ENCODE assay signal across 29 mouse cellular contexts in the genomic region with DNA sequence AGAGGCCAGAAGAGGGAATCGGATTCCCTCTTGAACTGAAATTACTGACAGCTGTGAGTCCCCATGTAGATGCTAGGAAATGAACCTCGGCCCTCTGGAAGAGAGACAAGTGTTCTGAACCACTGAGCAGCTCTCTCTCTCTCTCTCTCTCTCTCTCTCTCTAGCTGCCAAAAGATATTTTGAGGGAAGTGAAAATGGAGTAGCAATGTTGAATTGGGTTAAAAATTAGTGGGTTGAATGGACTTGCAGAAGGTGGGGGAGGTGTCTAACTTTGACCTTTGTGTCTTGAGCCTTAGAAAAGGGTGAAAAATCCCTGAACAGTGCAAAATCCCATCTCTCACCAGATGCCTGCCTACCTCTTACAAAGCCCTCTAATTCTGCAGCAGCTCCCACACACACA. TPM values are rescaled to one million over a fixed set of nuclear protein-coding genes. Genes with fewer than 3 reads are reported as not detected.
DNase-seq lines count a peak whose midpoint lies in the region; ATAC-seq and TF ChIP-seq lines count a peak whose summit lies in the region.
"Had no signal": no experiment of that assay in that cellular context is flagged by ENCODE, and none has a peak within 500 bp of the region (broad histone marks: within the 10 kb centered on the region; RNA-seq: fewer than 3 reads in every experiment).

No protein-coding gene starts in this region.

- peak overlapping the region; percentile 95 for H3K27ac ChIP-seq in kidney, adult 2 months (ENCODE audit: insufficient read depth, low read depth, low read length)
- peak overlapping the region; percentile 45; the same call in 1 of the 2 replicates for H3K27ac ChIP-seq in intestine, embryonic 15.5 days
- 0 out of 2 replicates have a peak overlapping the region, but pooled peaks have one; percentile 64 for H3K27ac ChIP-seq in kidney, postnatal 0 days
- no peak overlapping the region for H3K27ac ChIP-seq in left cerebral cortex, adult 2 months
- H3K27ac ChIP-seq in embryonic facial prominence, embryonic 10.5 days (replicated peaks): no peak overlapping the region
- H3K27ac ChIP-seq: heart, adult 2 months; heart, embryonic 13.5 days; hindbrain, embryonic 12.5 days; limb, embryonic 12.5 days; liver, embryonic 15.5 days; stomach, postnatal 0 days had no signal

- no peaks in the 10 kb centered on the region for H3K9me3 ChIP-seq in intestine, embryonic 15.5 days
- no peaks in the 10 kb centered on the region for H3K9me3 ChIP-seq in kidney, postnatal 0 days (replicated peaks; ENCODE audit: low read length)
- no peaks in the 10 kb centered on the region for H3K9me3 ChIP-seq in embryonic facial prominence, embryonic 10.5 days
- H3K9me3 ChIP-seq: heart, embryonic 13.5 days; hindbrain, embryonic 12.5 days; limb, embryonic 12.5 days; liver, embryonic 15.5 days had no signal

- H3K4me3 ChIP-seq in kidney, adult 2 months (ENCODE audit: insufficient read depth, low read depth, low read length): no peak overlapping the region
- no peak overlapping the region for H3K4me3 ChIP-seq in intestine, embryonic 15.5 days (replicated peaks)
- no peak overlapping the region for H3K4me3 ChIP-seq in kidney, postnatal 0 days (replicated peaks; ENCODE audit: low read depth, low read length)
- H3K4me3 ChIP-seq in left cerebral cortex, adult 2 months: no peak overlapping the region
- no peak overlapping the region for H3K4me3 ChIP-seq in embryonic facial prominence, embryonic 10.5 days
- H3K4me3 ChIP-seq: heart, adult 2 months; heart, embryonic 13.5 days; hindbrain, embryonic 12.5 days; limb, embryonic 12.5 days; liver, embryonic 15.5 days had no signal

- H3K4me2 ChIP-seq in intestine, embryonic 15.5 days (replicated peaks): no peak overlapping the region
- no peak overlapping the region for H3K4me2 ChIP-seq in kidney, postnatal 0 days (ENCODE audit: low read length)
- H3K4me2 ChIP-seq: heart, embryonic 13.5 days; hindbrain, embryonic 12.5 days; limb, embryonic 12.5 days; liver, embryonic 15.5 days; midbrain, embryonic 11.5 days had no signal

- TF ChIP-seq CTCF in kidney, adult 2 months (conservative IDR thresholded peaks at IDR 0.05; ENCODE audit: insufficient read depth, insufficient read length, low read depth, low read length): no peak
- TF ChIP-seq CTCF in kidney, postnatal 0 days (IDR thresholded peaks at IDR 0.05; ENCODE audit: low read depth): no peak
- TF ChIP-seq CTCF in left cerebral cortex, adult 2 months (IDR thresholded peaks at IDR 0.05): no peak

- DNase-seq in kidney, adult 2 months: peak; percentile 78
- no peak for DNase-seq in kidney, postnatal 10 days
- peak; percentile 3 for DNase-seq in A20 (ENCODE audit: low read depth, low spot score)
- no peak for DNase-seq in kidney, postnatal 0 days (ENCODE audit: low spot score)
- DNase-seq in adrenal gland, postnatal 36 days: no peak
- DNase-seq in left cerebral cortex, adult 2 months (ENCODE audit: extremely low spot score in 1 of 2, low spot score in 2 of 2): no peak
- DNase-seq in embryonic facial prominence, embryonic 10.5 days (ENCODE audit: low spot score): no peak
- DNase-seq: B cell, adult 2 months; gastrocnemius, postnatal 25 days; heart, adult 2 months; heart, postnatal 14 days; thymus, adult 2 months had no signal

- H3K36me3 ChIP-seq in kidney, adult 2 months (ENCODE audit: control insufficient read depth, insufficient read depth, low read length): no peaks in the 10 kb centered on the region
- no peaks in the 10 kb centered on the region for H3K36me3 ChIP-seq in intestine, embryonic 15.5 days
- no peaks in the 10 kb centered on the region for H3K36me3 ChIP-seq in kidney, postnatal 0 days (ENCODE audit: insufficient read depth, low read length)
- H3K36me3 ChIP-seq in embryonic facial prominence, embryonic 10.5 days (replicated peaks): no peaks in the 10 kb centered on the region
- H3K36me3 ChIP-seq: heart, embryonic 13.5 days; hindbrain, embryonic 12.5 days; limb, embryonic 12.5 days; liver, embryonic 15.5 days had no signal

- H3K27me3 ChIP-seq in kidney, adult 2 months (replicated peaks; ENCODE audit: control insufficient read depth, insufficient read depth, low read length): no peaks in the 10 kb centered on the region
- H3K27me3 ChIP-seq in intestine, embryonic 15.5 days (replicated peaks): no peaks in the 10 kb centered on the region
- no peaks in the 10 kb centered on the region for H3K27me3 ChIP-seq in kidney, postnatal 0 days (ENCODE audit: insufficient read depth, low read length)
- H3K27me3 ChIP-seq in embryonic facial prominence, embryonic 10.5 days (replicated peaks; ENCODE audit: low read depth, poor library complexity, severe bottlenecking): peaks cover 92% of the 10 kb centered on the region
- H3K27me3 ChIP-seq: liver, embryonic 15.5 days had no signal

- no peak for TF ChIP-seq POLR2A in kidney, adult 2 months (IDR thresholded peaks at IDR 0.05; ENCODE audit: low read depth, low read length)

- peaks cover 11% of the 10 kb centered on the region; the same call in 1 of the 2 replicates for H3K4me1 ChIP-seq in kidney, adult 2 months (ENCODE audit: control insufficient read depth, insufficient read depth, low read length)
- no peaks in the 10 kb centered on the region for H3K4me1 ChIP-seq in intestine, embryonic 15.5 days (replicated peaks)
- H3K4me1 ChIP-seq in kidney, postnatal 0 days (replicated peaks; ENCODE audit: insufficient read depth, low read length): no peaks in the 10 kb centered on the region
- no peaks in the 10 kb centered on the region for H3K4me1 ChIP-seq in embryonic facial prominence, embryonic 10.5 days
- H3K4me1 ChIP-seq: heart, embryonic 13.5 days; hindbrain, embryonic 12.5 days; limb, embryonic 12.5 days; liver, embryonic 15.5 days had no signal

- ATAC-seq in intestine, embryonic 15.5 days: peak; percentile 26; the same call in 1 of the 2 replicates
- peak; percentile 52 for ATAC-seq in kidney, postnatal 0 days (replicated peaks; ENCODE audit: low FRiP score, low read depth)
- ATAC-seq: forebrain, embryonic 14.5 days had no signal

- intact Hi-C loops in left cerebral cortex, adult 2 months (cut with DNase I): no loop called here

- H3K9ac ChIP-seq in intestine, embryonic 15.5 days: no peak overlapping the region
- H3K9ac ChIP-seq in kidney, postnatal 0 days (ENCODE audit: low read depth, low read length): no peak overlapping the region
- H3K9ac ChIP-seq: heart, embryonic 13.5 days; hindbrain, embryonic 12.5 days; limb, embryonic 12.5 days; liver, embryonic 15.5 days had no signal

- 60% methylated on average over 2 of the region's 2 CpGs for WGBS in kidney, adult 2 months
- 62% methylated on average over 2 of the region's 2 CpGs for WGBS in intestine, embryonic 15.5 days
- WGBS in kidney, postnatal 0 days: 56% methylated on average over 2 of the region's 2 CpGs
- 70% methylated on average over 2 of the region's 2 CpGs for WGBS in embryonic facial prominence, embryonic 10.5 days

RNA-seq across cellular contexts. Expression of a gene that starts 6.8 kb away (rescaled TPM):
- 203 and 226 TPM in 2 replicates for polyA plus RNA-seq in kidney, adult 2 months (2012; rRNA removed)
- 54.1 and 59.8 TPM in 2 replicates for polyA plus RNA-seq in intestine, embryonic 15.5 days (2015; fragmentation: Nextera tagmentation; extraction: Ambion mirVana)
- polyA plus RNA-seq in kidney, postnatal 0 days (2015; fragmentation: Nextera tagmentation; extraction: Ambion mirVana): 91.4 and 107 TPM in 2 replicates
- under 1 TPM in 1 of 2 experiments, not detected in 1; 0.17 TPM for total RNA-seq in adrenal gland, postnatal 36 days (2021)
- total RNA-seq in left cerebral cortex, adult 2 months (2021): under 1 TPM; 0.44 to 0.57 TPM
- polyA plus RNA-seq in embryonic facial prominence, embryonic 10.5 days (2016; fragmentation: Nextera tagmentation; extraction: Ambion mirVana): 0.15 and 0.31 TPM in 2 replicates
- total RNA-seq: gastrocnemius, postnatal 25 days; heart, adult 2 months; heart, postnatal 14 days; MEL had no signal
- polyA plus RNA-seq: limb, embryonic 12.5 days; neural tube, embryonic 14.5 days had no signal

RNA-seq across cellular contexts. Expression of a gene that starts 25.2 kb away (rescaled TPM):
- polyA plus RNA-seq in kidney, adult 2 months (2012; rRNA removed): 0.09 and 0.12 TPM in 2 replicates
- not detected in 2 replicates for polyA plus RNA-seq in intestine, embryonic 15.5 days (2015; fragmentation: Nextera tagmentation; extraction: Ambion mirVana)
- not detected in 2 replicates for polyA plus RNA-seq in kidney, postnatal 0 days (2015; fragmentation: Nextera tagmentation; extraction: Ambion mirVana)
- total RNA-seq in adrenal gland, postnatal 36 days (2021): not detected
- not detected for total RNA-seq in left cerebral cortex, adult 2 months (2021)
- polyA plus RNA-seq in embryonic facial prominence, embryonic 10.5 days (2016; fragmentation: Nextera tagmentation; extraction: Ambion mirVana): 0.25 TPM in 1 of 2 replicates, not detected in the other
- total RNA-seq: adrenal gland, postnatal 10 days; gastrocnemius, postnatal 25 days; heart, adult 2 months; heart, postnatal 14 days; layer of hippocampus, postnatal 25 days; left cerebral cortex, postnatal 10 days; MEL; midbrain, postnatal 0 days had no signal
- polyA plus RNA-seq: forebrain, embryonic 14.5 days; heart, adult 2 months; heart, embryonic 13.5 days; hindbrain, embryonic 12.5 days; limb, embryonic 12.5 days; liver, embryonic 15.5 days; lung, embryonic 16.5 days; midbrain, postnatal 0 days; neural tube, embryonic 14.5 days; small intestine, adult 2 months; stomach, postnatal 0 days; urinary bladder, adult 2 months had no signal

Comparison
In these comparisons a context has a peak if more than half of its experiments do, and no peak if none do; other contexts are left out.
1. DNase-seq: peak in kidney, adult 2 months (single experiment) and A20 (single experiment); none in kidney, postnatal 10 days (single experiment), kidney, postnatal 0 days (single experiment), adrenal gland, postnatal 36 days (0 of 2), left cerebral cortex, adult 2 months (0 of 2) and embryonic facial prominence, embryonic 10.5 days (single experiment).
2. H3K27ac ChIP-seq: peak in kidney, adult 2 months (single experiment), intestine, embryonic 15.5 days (single experiment) and kidney, postnatal 0 days (single experiment); none in left cerebral cortex, adult 2 months (single experiment) and embryonic facial prominence, embryonic 10.5 days (single experiment).
3. RNA of a gene that starts 6.8 kb away (polyA plus RNA-seq): 203 to 226 TPM in kidney, adult 2 months, 91.4 to 107 TPM in kidney, postnatal 0 days and 54.1 to 59.8 TPM in intestine, embryonic 15.5 days; 0.15 to 0.31 TPM in embryonic facial prominence, embryonic 10.5 days; every median in the first group is over 10 times any median in the second.